Mouse (Mus musculus) splenic B cell, adult 2 months (primary cell): Measurements from ENCODE around the gene Clca3a1.
"Not testable (repeated sequence)": the region's sequence is repeated elsewhere in the genome, so short reads cannot be mapped to it uniquely, and the experiment has no call there.

Experiments
- DNase-seq: peaks from one replicate; pipeline ENCODE4 v3.0.0-alpha.2; 2011; ENCODE audit warnings: low read depth, low spot score
- H3K27me3 ChIP-seq: 2 replicates; pipeline ENCODE4 v1.6.1; 2012; ENCODE audit warnings: mild to moderate bottlenecking, low read length, moderate library complexity, mixed read lengths; ENCODE audit not compliant: control insufficient read depth, poor library complexity, insufficient read depth, severe bottlenecking
- H3K36me3 ChIP-seq: 2 replicates; pipeline ENCODE4 v1.6.1; 2012; ENCODE audit warnings: mild to moderate bottlenecking, low read length, moderate library complexity, mixed read lengths; ENCODE audit not compliant: control insufficient read depth, poor library complexity, insufficient read depth, severe bottlenecking

Gene Clca3a1

DNA sequence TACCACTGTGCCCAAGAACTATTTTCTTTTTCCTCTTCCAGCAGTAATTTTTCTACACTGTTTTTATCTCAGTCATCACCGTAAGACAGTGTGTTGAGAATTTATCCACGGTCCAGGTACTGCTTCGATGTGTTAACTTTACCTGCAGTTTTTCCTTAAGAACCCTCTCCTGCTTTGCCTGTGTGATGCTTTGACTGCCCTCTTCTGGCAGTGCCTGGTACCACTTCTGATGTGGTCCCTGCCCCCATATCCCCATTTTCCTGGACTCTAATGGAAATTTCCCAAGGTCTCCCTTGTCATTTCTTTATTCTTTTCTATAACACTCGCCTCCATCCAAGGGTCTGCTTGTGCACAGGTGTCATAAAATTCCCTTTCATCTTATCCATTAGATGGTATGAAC lies 37.3 kb downstream of the Clca3a1 start:
- Histone ChIP-seq H3K36me3 (no peaks in the 10 kb centered on the region), H3K27me3 (no peaks in the 10 kb centered on the region)
- DNase-seq = peak; percentile 67

DNA sequence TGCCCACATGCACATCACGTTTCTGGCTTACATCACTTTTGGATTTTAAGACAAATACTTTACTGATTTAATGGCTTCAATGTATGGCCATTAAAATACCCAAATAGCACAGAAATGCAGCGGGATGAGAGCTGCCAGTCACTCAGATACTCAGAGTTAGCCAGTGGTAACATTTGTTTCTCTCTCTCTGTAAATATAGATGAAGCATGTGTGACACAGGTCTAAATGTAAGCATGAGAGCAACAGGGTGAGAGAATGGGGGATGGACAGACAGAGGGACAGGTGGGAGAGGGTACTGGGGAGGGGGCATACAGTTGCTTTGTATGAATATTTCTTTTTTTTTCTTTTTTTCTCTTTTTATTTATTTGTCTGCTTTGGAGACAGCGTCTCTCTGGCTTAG lies 38.2 kb downstream of the Clca3a1 start:
- not testable (repeated sequence) for H3K27me3 ChIP-seq, DNase-seq, H3K36me3 ChIP-seq

DNA sequence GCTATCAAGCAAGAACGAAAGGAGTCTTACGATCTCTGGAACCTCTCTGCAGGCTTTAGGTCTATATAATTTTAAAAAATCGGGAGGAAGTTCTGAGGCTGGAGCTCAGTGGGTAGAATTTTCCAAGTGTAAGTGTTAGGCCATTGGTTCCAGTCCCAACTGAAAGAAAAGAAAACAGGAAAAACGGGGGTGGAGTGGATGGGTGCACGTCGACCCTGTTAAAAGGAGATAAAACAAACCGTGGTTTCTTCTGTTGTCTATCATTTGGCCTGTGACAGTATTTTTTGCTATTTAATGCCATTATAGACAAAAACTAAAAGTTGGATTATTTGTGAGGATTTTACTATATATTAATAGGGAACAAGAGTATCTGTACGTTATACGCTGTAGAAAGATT lies 38.9 kb downstream of the Clca3a1 start:
- no peaks in the 10 kb centered on the region for H3K27me3 ChIP-seq
- H3K36me3 ChIP-seq = no peaks in the 10 kb centered on the region
- no peak for DNase-seq

DNA sequence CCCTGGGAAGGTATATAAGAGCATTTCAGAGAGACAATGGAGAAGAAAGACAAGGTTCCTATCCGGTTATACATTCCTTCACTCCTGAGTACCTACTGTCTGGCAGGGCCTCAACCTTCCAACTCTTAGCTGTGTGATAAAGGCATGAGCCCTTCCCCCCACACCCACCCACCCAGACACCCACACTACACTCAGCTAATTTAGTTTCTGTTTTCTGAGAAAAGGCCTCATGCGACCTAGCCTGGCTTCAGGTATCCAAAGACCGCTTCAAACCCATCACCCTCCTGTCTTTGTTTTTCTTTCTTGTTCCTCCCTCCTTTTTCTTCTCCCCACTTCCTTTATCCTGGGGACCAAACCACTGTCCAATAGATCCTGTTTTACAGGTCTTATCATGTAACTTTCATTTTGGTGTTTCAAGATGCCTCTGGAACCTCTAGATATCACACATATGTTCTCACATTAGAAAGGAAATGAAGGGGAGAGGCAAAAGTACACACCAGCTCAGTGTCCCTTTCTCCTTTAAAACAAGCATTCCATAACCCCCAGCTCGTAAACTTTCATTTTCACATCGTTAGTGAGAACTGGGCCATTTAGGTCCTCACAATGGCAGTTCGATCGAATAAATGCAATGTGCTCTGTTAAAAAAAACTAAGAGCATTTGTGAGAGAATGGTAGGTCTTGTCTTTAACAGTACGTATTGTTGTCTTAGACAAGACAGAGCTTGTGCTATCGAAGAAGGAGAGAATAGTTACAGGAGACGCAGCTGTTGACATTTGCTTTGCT lies 39.5 kb downstream of the Clca3a1 start:
- Histone ChIP-seq H3K27me3 (no peaks in the 10 kb centered on the region), H3K36me3 (no peaks in the 10 kb centered on the region)
- DNase-seq = no peak

DNA sequence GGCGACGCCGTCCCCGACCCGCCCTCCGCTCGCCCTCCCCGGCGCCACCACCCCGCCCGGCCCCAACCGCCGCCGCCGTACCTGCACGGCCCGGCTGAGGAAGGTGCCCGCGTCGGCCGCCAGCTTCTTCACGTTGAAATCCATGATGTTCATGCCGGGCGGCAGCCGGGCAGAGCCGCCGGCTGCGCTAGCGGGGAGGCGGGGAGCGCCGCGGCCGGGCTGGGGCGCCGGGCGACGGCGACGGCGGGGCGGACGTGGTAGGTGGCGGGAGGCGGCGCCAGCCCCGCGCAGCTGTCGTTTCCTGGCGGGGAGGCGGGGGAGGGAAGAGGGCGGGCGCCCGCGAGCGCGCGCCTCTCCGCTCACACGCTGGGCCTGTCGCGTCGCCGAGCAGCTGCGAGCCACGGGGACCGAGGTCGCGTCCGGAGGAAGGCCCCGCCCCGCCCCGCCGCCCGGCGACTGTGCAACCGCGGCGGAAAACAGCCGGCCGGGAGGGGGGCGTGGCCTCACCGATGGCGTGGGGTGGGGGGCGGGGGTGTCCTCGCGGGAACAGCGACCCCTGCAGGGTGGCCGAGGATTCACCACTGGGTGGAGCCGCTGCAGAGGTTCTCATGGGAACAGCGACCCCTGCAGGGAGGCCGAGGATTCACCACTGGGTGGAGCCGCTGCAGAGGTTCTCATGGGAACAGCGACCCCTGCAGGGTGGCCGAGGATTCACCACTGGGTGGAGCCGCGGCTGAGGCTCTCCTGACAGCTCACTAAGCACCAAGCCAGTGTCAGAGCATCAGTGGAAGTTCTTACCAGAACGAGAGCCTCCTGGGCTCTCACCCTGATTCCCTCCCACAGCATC lies 40.7 kb downstream of the Clca3a1 start, which contains the start of gene Sh3glb1:
TSS of gene Sh3glb1 (minus strand) at position 435 of the 847 bp plus-strand sequence.
- no peaks in the 10 kb centered on the region for H3K27me3 ChIP-seq
- DNase-seq = peak; percentile 96
- H3K36me3 ChIP-seq = no peaks in the 10 kb centered on the region

DNA sequence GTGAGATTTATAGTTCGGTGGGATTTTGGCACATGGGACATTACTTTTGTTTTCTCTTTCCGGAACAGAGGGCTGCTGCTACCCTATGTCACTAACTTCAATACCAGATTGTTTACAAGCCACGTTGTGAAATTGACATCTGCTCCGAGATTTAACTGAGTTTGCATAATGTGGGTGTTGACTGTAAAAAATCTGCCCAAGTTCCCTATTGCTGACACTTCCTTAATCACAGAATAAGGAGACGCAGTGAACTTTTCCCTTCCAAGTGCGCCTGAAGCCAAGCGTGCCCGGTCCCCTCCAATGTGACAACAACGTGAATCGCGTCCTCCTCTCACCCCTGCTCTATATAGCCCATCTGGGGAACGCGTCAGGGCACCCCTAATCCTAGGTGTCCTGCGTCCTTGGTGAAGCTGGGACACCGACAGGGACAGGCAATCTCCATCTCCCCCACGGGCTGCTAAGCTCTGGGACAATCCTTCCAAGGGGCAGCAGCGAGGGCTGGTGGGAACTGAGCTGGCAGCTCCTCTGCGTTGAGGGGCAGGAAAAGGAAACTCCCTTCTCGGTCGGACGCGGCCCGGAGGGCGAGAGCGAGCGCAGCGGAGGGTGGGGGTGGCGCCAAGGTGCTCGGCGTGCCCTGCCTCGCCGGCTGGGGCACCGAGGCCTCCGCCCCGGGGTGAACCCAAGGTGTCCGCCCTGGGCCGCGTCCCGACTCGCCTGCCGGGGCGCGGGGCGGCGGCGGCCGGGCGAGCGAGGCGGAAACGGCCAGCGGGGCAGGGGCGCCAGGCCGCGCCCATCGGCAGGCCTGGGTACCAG lies 41.5 kb downstream of the Clca3a1 start:
- Histone ChIP-seq H3K27me3 (no peaks in the 10 kb centered on the region), H3K36me3 (no peaks in the 10 kb centered on the region)
- DNase-seq = peak; percentile 80

DNA sequence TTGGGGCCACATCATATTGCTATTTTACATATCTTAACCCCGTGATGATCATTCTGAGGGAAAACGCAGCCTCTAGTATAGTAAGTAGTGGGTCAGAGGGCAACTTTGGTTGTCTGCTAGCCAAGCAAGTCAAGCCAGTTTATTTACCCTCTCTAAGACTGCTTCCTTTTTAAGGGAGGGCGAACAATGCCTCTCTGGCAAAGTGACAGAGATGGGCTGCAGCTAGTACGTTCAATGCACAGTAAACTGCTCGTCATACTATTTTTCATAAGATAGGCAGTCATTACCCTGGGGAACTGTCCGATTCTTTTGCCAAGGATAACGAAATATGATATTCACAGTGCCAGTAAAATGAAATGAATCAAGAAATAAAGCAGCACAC lies 42.1 kb downstream of the Clca3a1 start:
- no peak for DNase-seq
- Histone ChIP-seq H3K36me3 (no peaks in the 10 kb centered on the region), H3K27me3 (no peaks in the 10 kb centered on the region)

DNA sequence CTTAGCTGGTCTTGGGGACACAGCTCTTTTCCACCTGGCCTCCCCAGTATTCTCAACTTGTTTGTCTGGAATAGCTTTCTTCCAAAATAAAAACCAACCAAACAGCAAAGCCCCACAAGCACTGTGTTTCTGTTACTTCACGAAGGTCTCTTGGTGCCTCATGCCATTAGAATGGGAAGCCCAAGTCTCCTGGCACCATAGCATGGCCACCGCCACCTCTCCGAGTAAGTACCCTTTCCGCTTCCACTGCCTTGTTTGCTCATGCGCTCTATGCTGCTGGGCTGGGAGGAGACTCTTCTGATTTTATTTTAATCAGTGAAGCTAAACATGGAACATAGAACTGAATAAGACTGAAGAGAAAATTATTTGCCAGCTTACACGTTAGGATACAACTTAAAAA lies 42.9 kb downstream of the Clca3a1 start:
- DNase-seq = no peak
- no peaks in the 10 kb centered on the region for H3K36me3 ChIP-seq
- H3K27me3 ChIP-seq = no peaks in the 10 kb centered on the region

DNA sequence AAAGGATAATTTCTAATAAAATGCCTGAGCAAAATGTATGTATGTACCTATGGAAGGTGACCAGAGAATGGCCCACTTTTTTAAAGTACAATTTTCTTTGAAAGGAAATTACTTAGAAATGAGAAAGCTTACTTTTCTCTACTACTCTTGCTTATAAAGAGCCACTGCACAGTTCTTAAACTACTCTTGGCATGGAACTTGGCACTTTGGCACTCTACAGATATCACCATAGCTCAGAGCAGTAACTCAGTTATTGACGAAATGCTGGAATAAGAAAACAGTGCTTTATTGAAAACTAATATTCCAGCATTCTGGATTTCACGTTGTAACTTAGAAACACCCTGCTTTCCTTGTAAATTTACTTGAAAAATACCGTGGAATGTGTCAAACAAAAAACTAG lies 43.7 kb downstream of the Clca3a1 start:
- no peak for DNase-seq
- no peaks in the 10 kb centered on the region for H3K36me3 ChIP-seq
- H3K27me3 ChIP-seq = no peaks in the 10 kb centered on the region

DNA sequence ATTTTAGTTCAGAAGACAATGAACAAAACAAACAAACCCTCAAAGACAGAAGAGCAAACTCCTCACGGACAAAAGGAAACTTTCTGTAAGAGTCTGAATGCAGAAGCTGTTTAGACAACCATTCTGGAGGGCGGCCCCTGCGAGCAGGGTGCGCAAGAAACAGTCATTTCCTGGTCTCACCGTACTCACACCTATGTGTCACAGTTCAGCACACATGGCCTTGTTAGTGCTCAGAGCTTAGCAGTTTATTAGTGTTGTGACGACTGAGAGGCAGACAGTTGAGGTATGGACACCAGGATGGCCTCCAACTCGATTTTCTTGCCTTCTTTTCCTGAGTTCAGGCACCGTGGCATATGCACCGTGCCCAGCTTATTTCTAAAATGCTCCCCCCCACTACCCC lies 44.9 kb downstream of the Clca3a1 start:
- no peaks in the 10 kb centered on the region; the same call in 1 of the 2 replicates for H3K36me3 ChIP-seq
- no peaks in the 10 kb centered on the region for H3K27me3 ChIP-seq
- peak; percentile 78 for DNase-seq

DNA sequence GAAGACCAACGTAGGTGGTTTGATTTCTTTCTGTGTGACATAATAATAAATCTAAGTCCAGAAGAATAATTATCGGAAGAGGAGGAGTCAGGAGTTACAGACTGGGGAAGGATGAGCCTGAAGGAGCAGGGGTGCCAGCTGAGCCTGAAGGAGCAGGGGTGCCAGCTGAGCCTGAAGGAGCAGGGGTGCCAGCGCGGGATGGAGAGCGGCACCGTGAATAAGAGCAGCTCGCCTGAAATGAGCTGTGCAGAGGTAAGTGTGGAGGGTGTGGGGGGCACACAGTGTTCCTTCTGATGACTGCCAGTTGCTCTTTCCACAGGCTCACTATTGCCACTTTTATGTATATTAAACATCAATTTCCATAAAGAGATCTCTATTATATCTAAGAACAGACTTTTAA lies 45.7 kb downstream of the Clca3a1 start:
- no peak for DNase-seq
- H3K27me3 ChIP-seq = no peaks in the 10 kb centered on the region

DNA sequence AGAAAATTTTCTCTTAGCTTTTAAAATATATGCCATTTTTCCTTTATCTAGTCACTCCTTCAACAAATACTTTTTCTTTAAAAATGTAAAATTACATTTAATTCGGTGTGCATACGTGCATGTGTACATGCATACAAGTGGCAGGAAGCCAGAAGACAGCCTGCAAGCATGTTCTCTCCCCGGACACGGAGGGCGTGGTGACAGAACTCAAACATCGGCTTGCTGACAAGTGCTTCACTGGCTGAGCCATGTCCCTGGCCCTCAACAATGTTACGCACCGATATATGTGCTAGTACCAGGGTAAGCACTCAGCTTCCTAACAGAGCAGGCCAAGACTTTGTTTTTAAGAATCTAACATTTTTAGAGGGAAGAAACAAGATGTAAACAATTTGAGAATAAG lies 46.2 kb downstream of the Clca3a1 start:
- DNase-seq = no peak
- H3K27me3 ChIP-seq = no peaks in the 10 kb centered on the region
- no peaks in the 10 kb centered on the region; the same call in 1 of the 2 replicates for H3K36me3 ChIP-seq

More for the DNA sequence above, 45.7 kb downstream of the Clca3a1 start:
- H3K36me3 ChIP-seq = no peaks in the 10 kb centered on the region; the same call in 1 of the 2 replicates

DNA sequence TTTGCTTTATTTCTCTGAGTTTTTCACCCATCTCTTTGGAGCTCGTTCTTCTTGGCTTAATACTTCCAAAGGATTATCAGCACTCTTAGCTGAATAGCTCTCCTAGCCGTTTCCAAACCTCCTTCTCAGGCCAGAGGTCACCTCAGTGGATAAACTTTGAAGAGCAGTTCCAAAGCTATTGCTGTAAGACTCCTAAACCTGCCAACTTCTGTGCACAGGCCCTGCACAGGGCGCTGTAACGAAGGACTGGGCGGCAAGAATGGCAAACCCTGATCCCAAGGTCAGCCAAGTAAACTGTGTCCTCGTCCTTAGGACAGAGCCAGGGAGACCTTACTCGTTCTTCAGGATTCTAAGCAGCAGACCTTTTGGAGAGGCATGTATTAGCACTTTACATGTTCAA lies 46.7 kb downstream of the Clca3a1 start:
- no peaks in the 10 kb centered on the region for H3K27me3 ChIP-seq
- no peak for DNase-seq
- peaks cover 2% of the 10 kb centered on the region; the same call in 1 of the 2 replicates for H3K36me3 ChIP-seq

DNA sequence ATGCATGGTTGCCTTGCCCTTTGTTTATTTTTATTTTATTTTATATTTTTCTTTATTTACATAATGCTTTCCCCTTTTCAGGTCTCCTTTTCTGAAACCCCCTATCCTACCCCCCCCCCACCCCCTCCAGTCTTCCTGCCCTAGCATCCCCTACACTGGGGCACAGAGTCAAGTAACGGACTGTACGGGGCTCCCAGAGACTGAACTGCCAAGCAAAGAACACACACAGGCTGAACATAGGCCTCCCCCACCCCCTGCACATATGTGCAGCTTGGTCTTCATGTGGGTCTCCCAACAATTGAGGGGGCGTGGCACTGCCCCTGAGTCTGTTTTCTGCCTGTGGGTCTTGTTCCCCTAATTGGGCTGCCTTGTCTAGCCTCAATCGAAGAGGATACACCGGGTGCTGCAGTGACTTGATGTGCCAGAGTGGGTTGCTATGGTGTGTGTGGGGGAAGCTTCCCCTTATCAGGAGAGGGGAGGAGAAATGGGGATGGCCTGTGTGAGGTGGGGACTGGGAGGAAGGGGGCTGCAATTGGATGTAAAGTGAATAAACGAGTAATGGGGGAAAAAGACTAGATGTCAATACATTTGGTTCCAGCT lies 49.1 kb downstream of the Clca3a1 start:
- DNase-seq = no peak
- Histone ChIP-seq H3K36me3 (peaks cover 5% of the 10 kb centered on the region), H3K27me3 (no peaks in the 10 kb centered on the region)
